Mouse (Mus musculus): ENCODE measurements at regions not wholly inside any gene's neighbourhood (a gene's known extent, or its start where the extent isn't known, plus 50 kb on each side); places are given as distances from the start of the nearest gene placed in this dataset.

- no peak for DNase-seq (ENCODE audit: low read depth, low spot score)
Measured at GRCm38 (mm10) chr10:37378002-37378702, 239.4 kb upstream of the Marcks start.

GRCm38 (mm10) chr10:37377258-37378001 lies 238.7 kb upstream of the Marcks start:
- no peak for DNase-seq (ENCODE audit: low read depth, low spot score)

- no peak for DNase-seq (ENCODE audit: low read depth, low spot score)
Measured at GRCm38 (mm10) chr10:37376172-37376571, 237.5 kb upstream of the Marcks start.

GRCm38 (mm10) chr10:37375648-37376047 lies 236.9 kb upstream of the Marcks start:
- no peak for DNase-seq (ENCODE audit: low read depth, low spot score)

- no peak for DNase-seq (ENCODE audit: low read depth, low spot score)
Measured at GRCm38 (mm10) chr10:37368997-37369679, 230.4 kb upstream of the Marcks start.

- peak; percentile 22 for DNase-seq (ENCODE audit: low read depth, low spot score)
Measured at GRCm38 (mm10) chr10:37367796-37368195, 229.1 kb upstream of the Marcks start.

- no peak for DNase-seq (ENCODE audit: low read depth, low spot score)
Measured at GRCm38 (mm10) chr10:37364506-37364905, 225.8 kb upstream of the Marcks start.

GRCm38 (mm10) chr10:37360985-37361384 lies 222.3 kb upstream of the Marcks start:
- DNase-seq (ENCODE audit: low read depth, low spot score) = no peak

GRCm38 (mm10) chr10:37358900-37359299 lies 220.2 kb upstream of the Marcks start:
- DNase-seq (ENCODE audit: low read depth, low spot score) = no peak

- DNase-seq (ENCODE audit: low read depth, low spot score) = no peak
Measured at GRCm38 (mm10) chr10:37358334-37358733, 219.6 kb upstream of the Marcks start.

GRCm38 (mm10) chr10:37357304-37358060 lies 218.8 kb upstream of the Marcks start:
- DNase-seq (ENCODE audit: low read depth, low spot score) = no peak

- no peak for DNase-seq (ENCODE audit: low read depth, low spot score)
Measured at GRCm38 (mm10) chr10:37349261-37349660, 210.5 kb upstream of the Marcks start.

GRCm38 (mm10) chr10:37348416-37348815 lies 209.7 kb upstream of the Marcks start:
- DNase-seq (ENCODE audit: low read depth, low spot score) = no peak

GRCm38 (mm10) chr10:37347661-37348060 lies 208.9 kb upstream of the Marcks start:
- peak; percentile 28 for DNase-seq (ENCODE audit: low read depth, low spot score)

GRCm38 (mm10) chr10:37342675-37343074 lies 204.0 kb upstream of the Marcks start:
- peak; percentile 30 for DNase-seq (ENCODE audit: low read depth, low spot score)

- no peak for DNase-seq (ENCODE audit: low read depth, low spot score)
Measured at GRCm38 (mm10) chr10:37339658-37340057, 200.9 kb upstream of the Marcks start.

GRCm38 (mm10) chr10:37338073-37338912 lies 199.6 kb upstream of the Marcks start:
- peak; percentile 23 for DNase-seq (ENCODE audit: low read depth, low spot score)

- no peak for DNase-seq (ENCODE audit: low read depth, low spot score)
Measured at GRCm38 (mm10) chr10:37337172-37337620, 198.5 kb upstream of the Marcks start.

- no peak for DNase-seq (ENCODE audit: low read depth, low spot score)
Measured at GRCm38 (mm10) chr10:37335148-37335547, 196.4 kb upstream of the Marcks start.

- no peak for DNase-seq (ENCODE audit: low read depth, low spot score)
Measured at GRCm38 (mm10) chr10:37326168-37326534, 187.4 kb upstream of the Marcks start.

Measured in skeletal muscle tissue, adult 2 months (tissue).